Mouse (Mus musculus) lung, embryonic 14.5 days (tissue): ENCODE results near the gene Fitm2. TPM values are rescaled to one million over a fixed set of nuclear protein-coding genes. Genes with fewer than 3 reads are reported as not detected.
A peak's percentile ranks its signal among the peaks of the same experiment; 100 is the strongest.

Source experiments
- ATAC-seq: fragments of 200-750 bp; cut with Nextera tagmentation; 2 replicates; pipeline ENCODE4 v1.8.0; 2017; ENCODE audit warnings: mild to moderate bottlenecking, moderate TSS enrichment, moderate library complexity; ENCODE audit not compliant: insufficient read depth
- DNase-seq: peaks from one replicate; pipeline ENCODE4 v3.0.0-alpha.2; 2015
- H3K27ac ChIP-seq: fragments of 300-500 bp; sonication (generic); 2 replicates; pipeline ENCODE4 v1.5.1; 2014; ENCODE audit warnings: low read depth, mild to moderate bottlenecking, moderate library complexity
- H3K27me3 ChIP-seq: fragments of 300-500 bp; sonication (generic); 2 replicates; pipeline ENCODE4 v1.6.1; 2014; ENCODE audit warnings: low read length, control low read depth; ENCODE audit not compliant: insufficient read depth
- H3K36me3 ChIP-seq: fragments of 300-500 bp; sonication (generic); 2 replicates; pipeline ENCODE4 v1.6.1; 2014; ENCODE audit warnings: control low read depth; ENCODE audit not compliant: insufficient read depth
- H3K4me1 ChIP-seq: fragments of 300-500 bp; sonication (generic); 2 replicates; pipeline ENCODE4 v1.6.1; 2014; ENCODE audit warnings: antibody characterized with exemption, control low read depth; ENCODE audit not compliant: insufficient read depth
- H3K4me2 ChIP-seq: fragments of 300-500 bp; sonication (generic); 2 replicates; pipeline ENCODE4 v1.6.1; 2014; ENCODE audit warnings: mild to moderate bottlenecking
- H3K4me3 ChIP-seq: fragments of 300-500 bp; sonication (generic); 2 replicates; pipeline ENCODE4 v1.5.1; 2014; ENCODE audit warnings: low read depth, low read length
- H3K9ac ChIP-seq: fragments of 300-500 bp; sonication (generic); 2 replicates; pipeline ENCODE4 v1.6.1; 2014
- H3K9me3 ChIP-seq: fragments of 300-500 bp; sonication (generic); 2 replicates; pipeline ENCODE4 v1.6.1; 2016; ENCODE audit warnings: low read depth, low read length, control low read depth
- CTCF ChIP-seq: IDR thresholded peaks from 2 replicates; pipeline ENCODE4 v1.5.1; 2016; ENCODE audit warnings: antibody characterized with exemption, low read depth
- WGBS: fragments of 180-500 bp; shearing (Covaris S2); extraction: QIAGEN DNeasy Blood & Tissue Kit; methylation state at CpG from one replicate; pipeline ENCODE4 v1.1.7; 2014; 5-methylcytosine and 5-hydroxymethylcytosine counted together
- polyA plus RNA-seq: library from polyadenylated mRNA; unstranded; fragments of >200 nt; fragmentation: Nextera tagmentation; extraction: Ambion mirVana; gene quantifications from 2 replicates; pipeline ENCODE4 v1.2.1, GENCODE M21; 2014

The Fitm2 gene
- polyA plus RNA-seq, 1 experiment from 2014 or later = 10.1 TPM

GRCm38 (mm10) chr2:163443543-163443942, 28.9 kb downstream of the Fitm2 start:
- Histone ChIP-seq H3K4me2 (no peak overlapping the region), H3K36me3 (no peaks in the 10 kb centered on the region), H3K9ac (no peak overlapping the region), H3K27me3 (peaks cover 5% of the 10 kb centered on the region), H3K4me1 (no peaks in the 10 kb centered on the region), H3K9me3 (no peaks in the 10 kb centered on the region), H3K27ac (no peak overlapping the region), H3K4me3 (no peak overlapping the region)
- ATAC-seq (no peak), DNase-seq (no peak)
- TF ChIP-seq CTCF = no peak
- 54% methylated on average over 6 of the region's 6 CpGs for WGBS

DNA sequence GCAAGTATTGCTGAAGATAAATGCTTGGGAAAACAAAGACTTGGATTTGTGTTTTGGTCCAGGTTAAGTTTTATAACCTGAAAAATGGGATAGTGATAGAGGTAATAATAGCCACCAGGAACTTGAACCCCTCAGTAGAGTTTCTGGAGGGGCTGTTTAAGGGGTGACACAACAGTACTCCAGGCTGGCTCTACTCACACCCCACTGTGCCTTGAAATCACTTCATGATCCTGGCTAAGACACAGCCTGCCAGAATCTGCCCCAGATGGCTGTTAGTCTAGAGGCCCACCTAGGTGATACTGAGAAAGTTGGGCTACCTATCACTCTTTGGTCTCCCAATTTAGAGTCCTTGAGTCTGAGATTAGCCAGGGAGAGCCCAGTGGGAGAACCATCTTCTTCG, 32.9 kb downstream of the Fitm2 start:
- no peaks in the 10 kb centered on the region for H3K9me3 ChIP-seq
- no peak for ATAC-seq
- H3K4me1 ChIP-seq = no peaks in the 10 kb centered on the region
- H3K4me3 ChIP-seq = no peak overlapping the region
- H3K27ac ChIP-seq = no peak overlapping the region
- H3K9ac ChIP-seq = no peak overlapping the region
- H3K4me2 ChIP-seq = no peak overlapping the region
- DNase-seq = no peak
- H3K36me3 ChIP-seq = no peaks in the 10 kb centered on the region
- no peak for TF ChIP-seq CTCF
- WGBS = 44% methylated on average over 1 of the region's 1 CpGs
- peaks cover 15% of the 10 kb centered on the region for H3K27me3 ChIP-seq

DNA sequence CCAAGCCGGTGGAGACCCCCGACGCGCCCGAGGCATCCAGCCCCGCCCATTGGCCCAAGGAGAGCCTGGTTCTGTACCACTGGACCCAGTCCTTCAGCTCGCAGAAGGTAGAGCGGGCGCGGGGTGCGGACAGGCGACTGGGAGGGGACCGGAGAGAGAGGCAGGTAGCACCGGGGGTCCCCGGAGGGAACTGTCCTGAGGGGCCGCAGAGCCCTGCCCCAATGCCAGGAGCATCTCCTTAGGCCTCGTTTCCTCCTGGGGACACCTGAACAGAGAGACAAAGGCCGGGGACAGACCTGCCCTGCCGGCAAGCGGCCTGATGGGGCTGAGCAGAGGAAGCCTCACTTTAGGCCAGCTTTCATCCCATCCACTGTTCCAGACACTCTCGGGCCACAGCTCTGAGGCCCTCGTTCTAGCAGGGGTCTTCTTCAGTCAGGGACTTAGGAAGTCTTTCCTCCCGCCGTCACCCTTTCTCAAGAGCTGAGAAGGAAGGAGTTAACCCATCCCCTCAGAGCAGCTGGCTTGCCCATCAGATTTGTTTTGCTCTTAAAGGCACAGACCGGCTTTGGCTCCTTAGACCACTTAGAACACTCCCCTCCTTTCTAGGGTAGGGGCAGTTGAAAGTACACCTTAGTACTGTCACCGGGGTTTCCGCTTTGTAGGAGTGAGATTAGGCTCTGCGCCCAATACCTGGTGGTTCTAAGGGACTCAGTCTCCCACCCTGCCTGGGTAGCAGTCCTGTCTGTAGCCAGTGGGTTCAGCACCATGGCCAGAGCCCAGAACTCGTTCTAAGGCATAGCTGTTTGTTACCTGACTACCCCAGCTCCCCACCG, 33.6 kb downstream of the Fitm2 start:
- ATAC-seq = no peak
- peak; percentile 85 for DNase-seq
- H3K27me3 ChIP-seq = peaks cover 15% of the 10 kb centered on the region
- H3K9ac ChIP-seq = no peak overlapping the region
- H3K4me3 ChIP-seq = peak overlapping the region; percentile 24
- H3K4me1 ChIP-seq = no peaks in the 10 kb centered on the region
- H3K27ac ChIP-seq = no peak overlapping the region
- TF ChIP-seq CTCF = no peak
- no peaks in the 10 kb centered on the region for H3K9me3 ChIP-seq
- WGBS = 1% methylated on average over 30 of the region's 30 CpGs
- peak overlapping the region; percentile 52 for H3K4me2 ChIP-seq
- H3K36me3 ChIP-seq = no peaks in the 10 kb centered on the region

DNA sequence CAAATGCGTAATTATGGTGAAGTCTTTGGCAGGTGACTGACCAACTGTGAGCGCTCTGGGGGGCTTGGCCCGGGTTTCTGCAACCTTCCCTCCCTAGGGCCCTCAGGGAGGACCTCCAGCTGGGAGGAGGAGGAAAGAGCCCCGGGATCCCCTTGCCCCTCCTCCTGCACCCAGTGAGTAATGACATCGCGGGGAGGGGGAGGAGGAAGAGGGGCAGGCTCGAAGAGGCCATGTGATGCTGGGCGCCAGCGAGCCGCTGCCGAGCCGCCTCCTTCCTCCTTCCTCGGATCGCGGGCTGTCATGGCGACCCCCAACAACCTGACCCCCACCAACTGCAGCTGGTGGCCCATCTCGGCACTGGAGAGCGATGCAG, 34.2 kb downstream of the Fitm2 start, which contains the start of gene Gdap1l1:
Gdap1l1 (plus strand) TSS at position 231 of the 373 bp plus-strand sequence.
- Histone ChIP-seq H3K4me1 (no peaks in the 10 kb centered on the region), H3K4me2 (peak within 1 kb of the TSS; percentile 52), H3K9me3 (no peaks in the 10 kb centered on the region), H3K27ac (no peak within 1 kb of the TSS), H3K27me3 (peaks cover 15% of the 10 kb centered on the region), H3K36me3 (no peaks in the 10 kb centered on the region), H3K9ac (no peak within 1 kb of the TSS), H3K4me3 (peak within 1 kb of the TSS; percentile 24)
- no peak for TF ChIP-seq CTCF
- DNase-seq (no peak), ATAC-seq (no peak)
- WGBS = 3% methylated on average over 7 of the region's 18 CpGs

DNA sequence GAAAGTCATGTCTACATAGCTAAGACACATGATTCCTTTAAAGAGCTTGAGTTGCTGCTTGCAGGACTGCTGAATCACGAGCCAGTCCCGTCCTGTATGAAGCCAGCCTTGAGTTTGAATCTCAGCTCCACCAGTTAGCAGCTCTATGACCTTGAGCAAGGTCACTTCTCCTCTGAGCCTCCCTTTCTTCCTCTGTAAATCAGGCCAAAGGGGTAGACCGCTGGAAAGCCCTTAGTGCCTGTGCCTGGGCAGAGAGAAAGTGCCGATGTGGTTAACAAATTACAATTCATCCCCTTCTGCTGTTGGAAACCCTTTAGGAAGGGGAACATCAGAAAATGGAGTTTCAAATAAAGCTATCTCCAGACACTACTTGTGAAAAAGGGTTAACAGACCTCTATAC, 34.6 kb downstream of the Fitm2 start:
- 44% methylated on average over 4 of the region's 4 CpGs for WGBS
- H3K9me3 ChIP-seq = no peaks in the 10 kb centered on the region
- TF ChIP-seq CTCF = no peak
- ATAC-seq (no peak), DNase-seq (no peak)
- no peak overlapping the region for H3K27ac ChIP-seq
- no peaks in the 10 kb centered on the region for H3K4me1 ChIP-seq
- no peaks in the 10 kb centered on the region for H3K36me3 ChIP-seq
- no peak overlapping the region for H3K9ac ChIP-seq
- peak overlapping the region; percentile 52 for H3K4me2 ChIP-seq
- H3K4me3 ChIP-seq = no peak overlapping the region
- peaks cover 15% of the 10 kb centered on the region for H3K27me3 ChIP-seq

DNA sequence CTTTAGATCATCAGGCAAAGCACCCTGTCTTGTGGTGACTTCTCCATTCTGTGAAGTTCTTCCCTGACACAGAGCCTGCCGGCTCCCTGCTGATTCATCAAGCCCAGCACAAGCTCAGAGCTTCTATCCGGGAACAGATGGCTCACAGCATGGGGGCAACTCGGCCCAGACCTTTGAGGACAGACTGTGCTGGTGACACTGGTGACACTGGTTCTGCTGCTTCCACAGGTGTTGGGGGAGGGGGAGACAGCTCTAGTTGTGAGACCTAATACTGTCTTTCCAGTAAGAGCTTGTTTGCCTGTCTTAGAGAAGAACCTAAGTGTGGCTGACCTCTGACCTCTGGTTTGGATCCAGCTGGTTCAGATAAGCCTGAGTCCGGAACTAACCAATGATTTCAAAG, 38.5 kb downstream of the Fitm2 start:
- no peak for DNase-seq
- H3K9me3 ChIP-seq = no peaks in the 10 kb centered on the region
- peaks cover 15% of the 10 kb centered on the region for H3K27me3 ChIP-seq
- H3K36me3 ChIP-seq = no peaks in the 10 kb centered on the region
- no peak for ATAC-seq
- WGBS = 7% methylated on average over 4 of the region's 4 CpGs
- H3K4me3 ChIP-seq = no peak overlapping the region
- H3K27ac ChIP-seq = no peak overlapping the region
- TF ChIP-seq CTCF = no peak
- H3K4me1 ChIP-seq = no peaks in the 10 kb centered on the region
- H3K4me2 ChIP-seq = no peak overlapping the region
- H3K9ac ChIP-seq = no peak overlapping the region

DNA sequence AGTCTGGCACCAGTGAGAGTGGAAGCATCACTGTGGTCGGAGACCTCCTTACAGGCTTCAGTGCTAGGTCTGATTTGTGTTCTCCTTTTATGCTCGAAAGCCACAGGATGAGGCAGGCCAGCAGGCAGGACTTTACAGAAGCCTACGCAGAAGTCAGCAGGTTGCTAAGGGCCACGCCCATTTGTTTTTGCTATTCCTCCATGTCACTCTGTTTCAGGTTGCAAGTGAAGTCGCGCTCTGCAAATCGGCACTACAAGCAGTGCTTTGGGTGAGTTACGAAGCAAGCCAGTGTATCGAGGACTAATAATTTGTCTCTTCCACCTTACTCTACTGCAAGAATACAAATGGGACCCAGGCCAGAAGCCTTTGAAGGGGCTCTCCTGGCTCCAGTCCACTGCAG, 41.1 kb downstream of the Fitm2 start:
- Histone ChIP-seq H3K36me3 (no peaks in the 10 kb centered on the region), H3K4me3 (no peak overlapping the region), H3K9ac (no peak overlapping the region), H3K27ac (no peak overlapping the region), H3K4me2 (no peak overlapping the region), H3K27me3 (no peaks in the 10 kb centered on the region), H3K4me1 (no peaks in the 10 kb centered on the region), H3K9me3 (no peaks in the 10 kb centered on the region)
- ATAC-seq (no peak), DNase-seq (no peak)
- TF ChIP-seq CTCF = no peak
- WGBS = 76% methylated on average over 9 of the region's 9 CpGs
